Mouse (Mus musculus) testis, adult 2 months (tissue): Measurements from ENCODE around the gene Casp7. TPM values are rescaled to one million over a fixed set of nuclear protein-coding genes. Genes with fewer than 3 reads are reported as not detected.

Experiments used
- H3K27ac ChIP-seq: fragments of 200-500 bp; 2 replicates; pipeline ENCODE4 v1.5.1; 2012; ENCODE audit warnings: low read depth, low read length; ENCODE audit not compliant: control insufficient read depth, insufficient read depth
- H3K27me3 ChIP-seq: fragments of 200-500 bp; 2 replicates; pipeline ENCODE4 v1.6.1; 2012; ENCODE audit warnings: mild to moderate bottlenecking, low read length, moderate library complexity; ENCODE audit not compliant: control insufficient read depth, insufficient read depth
- H3K36me3 ChIP-seq: fragments of 200-500 bp; 2 replicates; pipeline ENCODE4 v1.6.1; 2012; ENCODE audit warnings: mild to moderate bottlenecking, low read length; ENCODE audit not compliant: control insufficient read depth, insufficient read depth
- H3K4me1 ChIP-seq: fragments of 200-500 bp; 2 replicates; pipeline ENCODE4 v1.6.1; 2012; ENCODE audit warnings: low read length; ENCODE audit not compliant: control insufficient read depth, insufficient read depth
- H3K4me3 ChIP-seq: fragments of 200-500 bp; 2 replicates; pipeline ENCODE4 v1.5.1; 2012; ENCODE audit warnings: low read depth, mild to moderate bottlenecking, low read length, moderate library complexity, mixed read lengths; ENCODE audit not compliant: control insufficient read depth
- CTCF ChIP-seq: fragments of 200-500 bp; IDR thresholded peaks from 2 replicates; pipeline ENCODE4 v1.5.1; 2012; ENCODE audit warnings: low read depth, mild to moderate bottlenecking, inconsistent platforms, low read length, moderate library complexity; ENCODE audit not compliant: control insufficient read depth, insufficient read depth, insufficient replicate concordance
- POLR2A ChIP-seq: fragments of 200-500 bp; IDR thresholded peaks from 2 replicates; pipeline ENCODE4 v1.6.1; 2012; ENCODE audit warnings: low read depth, mild to moderate bottlenecking, inconsistent platforms, low read length, moderate library complexity; ENCODE audit not compliant: control insufficient read depth
- polyA plus RNA-seq: library from polyadenylated mRNA; depleted of rRNA; stranded (reverse); fragments of >200 nt; gene quantifications from 2 replicates; pipeline ENCODE4 v1.2.3, GENCODE M21; 2012

Casp7 gene
- polyA plus RNA-seq, 1 experiment, result 1.7 TPM

- no peak overlapping the region for H3K27ac ChIP-seq
- no peaks in the 10 kb centered on the region for H3K4me1 ChIP-seq
- no peaks in the 10 kb centered on the region for H3K27me3 ChIP-seq
- no peaks in the 10 kb centered on the region for H3K36me3 ChIP-seq
- TF ChIP-seq CTCF (no peak), POLR2A (no peak)
- H3K4me3 ChIP-seq, result no peak overlapping the region
These were observed 35.8 kb downstream of the Casp7 start for GRCm38 (mm10) chr19:56432706-56433105.

- Histone ChIP-seq H3K4me1 (no peaks in the 10 kb centered on the region), H3K36me3 (no peaks in the 10 kb centered on the region), H3K4me3 (no peak overlapping the region), H3K27me3 (no peaks in the 10 kb centered on the region), H3K27ac (no peak overlapping the region)
- TF ChIP-seq CTCF (no peak), POLR2A (no peak)
These were observed 36.7 kb downstream of the Casp7 start for GRCm38 (mm10) chr19:56433581-56433980.

DNA sequence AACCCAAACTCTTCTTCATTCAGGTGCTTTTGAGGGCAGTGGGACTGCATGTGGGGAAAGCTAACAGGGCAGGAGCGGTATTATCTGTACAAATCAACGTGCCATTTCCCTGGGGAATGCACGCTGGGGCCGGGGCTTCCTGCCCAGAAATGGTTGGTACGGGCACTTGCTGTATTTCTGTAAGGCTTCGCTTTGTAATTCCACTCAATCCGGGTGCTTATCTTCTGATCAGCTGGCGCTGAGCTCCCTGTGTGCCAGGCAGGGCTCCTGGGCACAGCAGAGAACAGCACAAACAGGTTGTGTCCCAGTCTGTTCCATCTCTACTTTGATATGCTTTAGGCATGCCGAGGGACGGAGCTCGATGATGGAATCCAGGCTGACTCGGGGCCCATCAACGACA lies 39.5 kb downstream of the Casp7 start:
- TF ChIP-seq CTCF, result no peak
- no peak for TF ChIP-seq POLR2A
- Histone ChIP-seq H3K27me3 (no peaks in the 10 kb centered on the region), H3K4me1 (no peaks in the 10 kb centered on the region), H3K4me3 (no peak overlapping the region), H3K36me3 (no peaks in the 10 kb centered on the region), H3K27ac (no peak overlapping the region)

DNA sequence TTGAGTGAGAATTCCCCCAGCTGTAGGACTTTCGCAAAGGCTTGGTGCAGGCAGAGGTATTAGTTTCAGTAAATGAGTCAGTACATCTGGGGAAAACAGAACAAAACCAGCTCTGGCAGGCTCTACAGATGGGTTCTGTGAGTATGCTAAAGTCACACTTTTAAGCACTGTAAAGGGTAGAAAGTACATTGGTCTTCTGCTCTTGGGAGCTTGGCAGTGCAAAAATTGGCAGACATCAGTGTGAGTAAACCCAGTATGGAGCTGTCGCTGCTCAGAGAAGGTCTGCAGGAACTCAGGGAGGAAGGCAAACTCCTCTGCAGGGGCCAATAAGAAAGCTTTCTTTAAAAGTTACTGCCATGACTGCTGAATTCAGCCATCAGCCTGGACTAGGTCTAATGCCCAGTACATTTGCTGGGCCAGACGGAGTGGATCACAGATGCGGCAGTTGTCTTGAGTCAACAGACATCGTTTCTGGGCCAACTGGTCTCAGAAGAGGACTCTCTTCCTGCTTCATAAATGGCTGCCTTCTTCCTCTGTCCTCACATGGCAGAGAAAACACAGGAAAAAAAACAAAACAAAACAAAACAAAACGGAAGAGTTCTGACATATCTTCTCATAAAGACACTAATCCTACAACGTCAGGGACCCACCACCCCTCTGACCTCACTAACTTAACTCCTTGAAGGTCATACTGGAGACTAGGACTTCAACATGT lies 41.6 kb downstream of the Casp7 start:
- TF ChIP-seq POLR2A (no peak), CTCF (no peak)
- Histone ChIP-seq H3K27ac (no peak overlapping the region), H3K36me3 (no peaks in the 10 kb centered on the region), H3K27me3 (no peaks in the 10 kb centered on the region), H3K4me3 (no peak overlapping the region), H3K4me1 (no peaks in the 10 kb centered on the region)

DNA sequence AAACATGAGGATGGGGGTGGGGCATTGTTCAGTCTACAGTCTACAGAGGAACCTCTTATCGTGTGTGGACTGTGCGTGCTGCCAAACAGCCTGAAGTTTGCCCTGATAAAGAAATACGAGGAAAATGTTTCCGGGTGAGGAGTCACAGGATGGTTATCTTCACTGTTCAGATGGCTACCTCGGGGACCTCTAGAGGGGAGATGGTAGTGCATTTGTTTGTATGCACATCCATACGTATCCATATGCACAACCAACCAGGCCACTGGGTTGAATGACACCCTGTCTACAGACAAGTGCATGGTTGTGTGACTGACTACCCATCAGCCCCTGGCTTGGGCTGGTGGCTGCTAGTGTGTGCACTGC lies 42.1 kb downstream of the Casp7 start:
- no peak overlapping the region for H3K27ac ChIP-seq

GRCm38 (mm10) chr19:56443445-56443844 lies 46.5 kb downstream of the Casp7 start:
- H3K4me1 ChIP-seq, result no peaks in the 10 kb centered on the region
- TF ChIP-seq POLR2A (no peak), CTCF (no peak)
- no peak overlapping the region for H3K4me3 ChIP-seq
- H3K36me3 ChIP-seq, result no peaks in the 10 kb centered on the region
- no peaks in the 10 kb centered on the region for H3K27me3 ChIP-seq
- H3K27ac ChIP-seq, result no peak overlapping the region

More for the DNA sequence above, 42.1 kb downstream of the Casp7 start:
- Histone ChIP-seq H3K4me1 (no peaks in the 10 kb centered on the region), H3K4me3 (no peak overlapping the region), H3K36me3 (no peaks in the 10 kb centered on the region), H3K27me3 (no peaks in the 10 kb centered on the region)
- no peak for TF ChIP-seq CTCF
- TF ChIP-seq POLR2A, result no peak

GRCm38 (mm10) chr19:56448784-56449183 lies 51.9 kb downstream of the Casp7 start:
- Histone ChIP-seq H3K4me1 (no peaks in the 10 kb centered on the region), H3K4me3 (no peak overlapping the region)
- TF ChIP-seq CTCF, result no peak
- no peak for TF ChIP-seq POLR2A

More at GRCm38 (mm10) chr19:56448784-56449183, 51.9 kb downstream of the Casp7 start:
- no peaks in the 10 kb centered on the region for H3K36me3 ChIP-seq
- no peaks in the 10 kb centered on the region for H3K27me3 ChIP-seq
- no peak overlapping the region for H3K27ac ChIP-seq
